Mouse (Mus musculus) hindbrain, embryonic 12.5 days (tissue): ENCODE measurements around the gene Tnnt3. TPM values are rescaled to one million over a fixed set of nuclear protein-coding genes. Genes with fewer than 3 reads are reported as not detected.

Experiments
- ATAC-seq: fragments of 200-750 bp; cut with Nextera tagmentation; 2 replicates; pipeline ENCODE4 v1.8.0; 2017; ENCODE audit warnings: moderate TSS enrichment; ENCODE audit not compliant: low FRiP score
- H3K27ac ChIP-seq: fragments of 300-500 bp; sonication (generic); 2 replicates; pipeline ENCODE4 v1.5.1; 2016; ENCODE audit warnings: mild to moderate bottlenecking
- H3K27me3 ChIP-seq: fragments of 300-500 bp; sonication (generic); 2 replicates; pipeline ENCODE4 v1.6.1; 2016; ENCODE audit warnings: mild to moderate bottlenecking
- H3K36me3 ChIP-seq: fragments of 300-500 bp; sonication (generic); 2 replicates; pipeline ENCODE4 v1.6.1; 2016; ENCODE audit warnings: mild to moderate bottlenecking
- H3K4me1 ChIP-seq: fragments of 300-500 bp; sonication (generic); 2 replicates; pipeline ENCODE4 v1.6.1; 2016
- H3K4me2 ChIP-seq: fragments of 300-500 bp; sonication (generic); replicated peaks from 2 replicates; pipeline ENCODE4 v1.6.1; 2016; ENCODE audit warnings: mild to moderate bottlenecking
- H3K4me3 ChIP-seq: fragments of 300-500 bp; sonication (generic); 2 replicates; pipeline ENCODE4 v1.5.1; 2016; ENCODE audit warnings: mild to moderate bottlenecking
- H3K9ac ChIP-seq: fragments of 300-500 bp; sonication (generic); 2 replicates; pipeline ENCODE4 v1.6.1; 2016; ENCODE audit warnings: mild to moderate bottlenecking, moderate library complexity
- H3K9me3 ChIP-seq: fragments of 300-500 bp; sonication (generic); replicated peaks from 2 replicates; pipeline ENCODE4 v1.6.1; 2016; ENCODE audit warnings: mild to moderate bottlenecking
- WGBS: fragments of 180-500 bp; shearing (Covaris S2); methylation state at CpG from one replicate; pipeline ENCODE4 v1.1.7; 2016; 5-methylcytosine and 5-hydroxymethylcytosine counted together
- polyA plus RNA-seq: library from polyadenylated mRNA; unstranded; fragments of >200 nt; fragmentation: Nextera tagmentation; extraction: Ambion mirVana; gene quantifications from 2 replicates; pipeline ENCODE4 v1.2.1, GENCODE M21; 2016

Tnnt3 gene
- polyA plus RNA-seq, 1 experiment from 2014 or later, result 1.8 TPM

GRCm38 (mm10) chr7:142535832-142536231 lies 37.2 kb downstream of the Tnnt3 start:
- 0 out of 2 replicates have a peak, but pooled peaks cover 9% of the 10 kb centered on the region for H3K36me3 ChIP-seq
- H3K9ac ChIP-seq, result no peak overlapping the region
- H3K4me1 ChIP-seq, result peaks cover 47% of the 10 kb centered on the region
- H3K27me3 ChIP-seq, result no peaks in the 10 kb centered on the region
- no peaks in the 10 kb centered on the region for H3K9me3 ChIP-seq
- no peak overlapping the region for H3K4me3 ChIP-seq
- 99% methylated on average over 5 of the region's 5 CpGs for WGBS
- no peak overlapping the region for H3K4me2 ChIP-seq
- no peak overlapping the region for H3K27ac ChIP-seq
- no peak for ATAC-seq

- H3K27ac ChIP-seq, result peak overlapping the region; percentile 85
- H3K36me3 ChIP-seq, result 0 out of 2 replicates have a peak, but pooled peaks cover 17% of the 10 kb centered on the region
- peaks cover 46% of the 10 kb centered on the region for H3K4me1 ChIP-seq
- no peak overlapping the region for H3K4me2 ChIP-seq
- H3K9ac ChIP-seq, result no peak overlapping the region
- H3K4me3 ChIP-seq, result no peak overlapping the region
- ATAC-seq, result no peak
- 67% methylated on average over 5 of the region's 5 CpGs for WGBS
- H3K27me3 ChIP-seq, result no peaks in the 10 kb centered on the region
- H3K9me3 ChIP-seq, result no peaks in the 10 kb centered on the region
Observed at GRCm38 (mm10) chr7:142537181-142537580, 38.5 kb downstream of the Tnnt3 start.

GRCm38 (mm10) chr7:142537879-142538278 lies 39.2 kb downstream of the Tnnt3 start:
- Histone ChIP-seq H3K27ac (peak overlapping the region; percentile 85), H3K9me3 (no peaks in the 10 kb centered on the region), H3K27me3 (no peaks in the 10 kb centered on the region), H3K36me3 (0 out of 2 replicates have a peak, but pooled peaks cover 17% of the 10 kb centered on the region), H3K4me1 (peaks cover 46% of the 10 kb centered on the region), H3K4me3 (no peak overlapping the region), H3K9ac (peak overlapping the region; percentile 41; the same call in 1 of the 2 replicates), H3K4me2 (no peak overlapping the region)
- WGBS, result 9% methylated on average over 6 of the region's 6 CpGs
- ATAC-seq, result 0 out of 2 replicates have a peak, but pooled peaks have one; percentile 44

- ATAC-seq, result no peak
- Histone ChIP-seq H3K4me2 (no peak overlapping the region), H3K9me3 (no peaks in the 10 kb centered on the region), H3K4me1 (peaks cover 50% of the 10 kb centered on the region), H3K9ac (peak overlapping the region; percentile 41), H3K4me3 (no peak overlapping the region), H3K27ac (peak overlapping the region; percentile 85), H3K27me3 (no peaks in the 10 kb centered on the region), H3K36me3 (0 out of 2 replicates have a peak, but pooled peaks cover 17% of the 10 kb centered on the region)
- WGBS, result 23% methylated on average over 4 of the region's 4 CpGs
Observed at GRCm38 (mm10) chr7:142538291-142538690, 39.7 kb downstream of the Tnnt3 start.

- Histone ChIP-seq H3K27ac (peak overlapping the region; percentile 85), H3K4me2 (no peak overlapping the region), H3K9me3 (no peaks in the 10 kb centered on the region), H3K4me3 (no peak overlapping the region), H3K27me3 (no peaks in the 10 kb centered on the region), H3K9ac (peak overlapping the region; percentile 41; the same call in 1 of the 2 replicates), H3K36me3 (0 out of 2 replicates have a peak, but pooled peaks cover 17% of the 10 kb centered on the region), H3K4me1 (peaks cover 47% of the 10 kb centered on the region)
- no peak for ATAC-seq
- 25% methylated on average over 6 of the region's 6 CpGs for WGBS
Observed at GRCm38 (mm10) chr7:142538766-142539165, 40.1 kb downstream of the Tnnt3 start.

- Histone ChIP-seq H3K4me1 (peaks cover 40% of the 10 kb centered on the region), H3K27me3 (no peaks in the 10 kb centered on the region), H3K4me2 (no peak overlapping the region), H3K9me3 (no peaks in the 10 kb centered on the region), H3K9ac (no peak overlapping the region), H3K36me3 (0 out of 2 replicates have a peak, but pooled peaks cover 17% of the 10 kb centered on the region), H3K27ac (peak overlapping the region; percentile 85), H3K4me3 (no peak overlapping the region)
- 64% methylated on average over 8 of the region's 8 CpGs for WGBS
- no peak for ATAC-seq
Observed at GRCm38 (mm10) chr7:142539828-142540227, 41.2 kb downstream of the Tnnt3 start.

GRCm38 (mm10) chr7:142542771-142543303 lies 44.2 kb downstream of the Tnnt3 start:
- no peak for ATAC-seq
- Histone ChIP-seq H3K9ac (peak overlapping the region; percentile 38; the same call in 1 of the 2 replicates), H3K4me2 (0 out of 2 replicates have a peak overlapping the region, but pooled peaks have one; percentile 3), H3K9me3 (no peaks in the 10 kb centered on the region), H3K27me3 (no peaks in the 10 kb centered on the region), H3K27ac (peak overlapping the region; percentile 48), H3K4me3 (no peak overlapping the region), H3K4me1 (peaks cover 42% of the 10 kb centered on the region), H3K36me3 (0 out of 2 replicates have a peak, but pooled peaks cover 10% of the 10 kb centered on the region)
- 26% methylated on average over 11 of the region's 11 CpGs for WGBS

GRCm38 (mm10) chr7:142545967-142546366 lies 47.3 kb downstream of the Tnnt3 start:
- Histone ChIP-seq H3K9me3 (no peaks in the 10 kb centered on the region), H3K9ac (no peak overlapping the region), H3K4me2 (no peak overlapping the region), H3K36me3 (0 out of 2 replicates have a peak, but pooled peaks cover 7% of the 10 kb centered on the region), H3K4me1 (peaks cover 21% of the 10 kb centered on the region), H3K27me3 (no peaks in the 10 kb centered on the region), H3K27ac (no peak overlapping the region), H3K4me3 (no peak overlapping the region)
- ATAC-seq, result no peak
- WGBS, result 74% methylated on average over 7 of the region's 7 CpGs

- Histone ChIP-seq H3K4me3 (no peak overlapping the region), H3K27me3 (no peaks in the 10 kb centered on the region), H3K4me2 (no peak overlapping the region), H3K27ac (no peak overlapping the region), H3K4me1 (peaks cover 18% of the 10 kb centered on the region), H3K9ac (no peak overlapping the region; the same call in 1 of the 2 replicates), H3K36me3 (no peaks in the 10 kb centered on the region), H3K9me3 (no peaks in the 10 kb centered on the region)
- no peak for ATAC-seq
- 55% methylated on average over 2 of the region's 2 CpGs for WGBS
Observed at GRCm38 (mm10) chr7:142547874-142548273, 49.2 kb downstream of the Tnnt3 start.

GRCm38 (mm10) chr7:142548706-142549105 lies 50.1 kb downstream of the Tnnt3 start:
- no peak for ATAC-seq
- no peak overlapping the region for H3K27ac ChIP-seq
- H3K36me3 ChIP-seq, result no peaks in the 10 kb centered on the region
- no peaks in the 10 kb centered on the region for H3K9me3 ChIP-seq
- H3K27me3 ChIP-seq, result no peaks in the 10 kb centered on the region
- 22% methylated on average over 6 of the region's 6 CpGs for WGBS
- no peak overlapping the region for H3K9ac ChIP-seq
- H3K4me1 ChIP-seq, result peaks cover 18% of the 10 kb centered on the region
- H3K4me3 ChIP-seq, result no peak overlapping the region
- H3K4me2 ChIP-seq, result no peak overlapping the region

GRCm38 (mm10) chr7:142549941-142550763 lies 51.5 kb downstream of the Tnnt3 start:
- Histone ChIP-seq H3K4me3 (no peak overlapping the region), H3K4me2 (no peak overlapping the region), H3K9ac (no peak overlapping the region), H3K9me3 (no peaks in the 10 kb centered on the region), H3K27ac (no peak overlapping the region), H3K36me3 (no peaks in the 10 kb centered on the region), H3K4me1 (peaks cover 32% of the 10 kb centered on the region), H3K27me3 (no peaks in the 10 kb centered on the region)
- ATAC-seq, result no peak
- WGBS, result 88% methylated on average over 10 of the region's 10 CpGs

GRCm38 (mm10) chr7:142550935-142551373 lies 52.3 kb downstream of the Tnnt3 start:
- no peak overlapping the region for H3K4me3 ChIP-seq

More at GRCm38 (mm10) chr7:142550935-142551373, 52.3 kb downstream of the Tnnt3 start:
- Histone ChIP-seq H3K27ac (no peak overlapping the region), H3K4me1 (peaks cover 32% of the 10 kb centered on the region), H3K9ac (no peak overlapping the region), H3K27me3 (no peaks in the 10 kb centered on the region), H3K4me2 (no peak overlapping the region), H3K9me3 (no peaks in the 10 kb centered on the region), H3K36me3 (no peaks in the 10 kb centered on the region)
- WGBS, result 67% methylated on average over 14 of the region's 14 CpGs
- no peak for ATAC-seq
